Mouse (Mus musculus) stomach, postnatal 0 days (tissue): Measurements from ENCODE around the gene Zbtb16.

ENCODE experiments used
- CTCF ChIP-seq: IDR thresholded peaks from 2 replicates; pipeline ENCODE4 v1.5.1; 2016; ENCODE audit warnings: antibody characterized with exemption, low read depth, mild to moderate bottlenecking, moderate library complexity
- EP300 ChIP-seq: optimal IDR thresholded peaks from 2 replicates; pipeline ENCODE3; 2016; ENCODE audit warnings: antibody characterized with exemption

DNA sequence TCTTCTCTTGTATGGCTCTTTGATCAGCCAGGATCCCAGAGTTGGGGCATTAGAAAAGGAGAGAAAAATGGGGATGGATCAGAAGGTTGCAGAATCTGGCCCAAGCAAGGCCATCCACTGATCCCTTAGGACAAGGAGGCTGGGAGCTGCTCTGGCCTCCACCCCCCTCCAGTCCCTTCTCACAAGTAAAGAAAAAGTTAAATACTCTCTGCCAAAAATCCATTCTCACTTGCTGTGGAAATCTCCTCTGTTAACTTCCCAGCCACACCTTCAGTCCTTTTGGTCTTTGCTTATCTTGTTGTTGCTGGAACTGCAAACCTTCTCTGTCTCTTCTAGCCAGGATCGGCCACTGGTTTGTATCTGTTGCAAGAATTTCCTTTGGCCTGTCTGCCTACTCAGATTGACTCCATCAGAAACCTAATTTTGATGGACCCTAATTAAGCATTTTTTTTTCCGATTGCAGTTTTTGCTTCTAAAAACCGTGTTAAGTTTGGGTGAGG lies 218.5 kb downstream of the Zbtb16 start:
- TF ChIP-seq EP300 = no peak
- no peak for TF ChIP-seq CTCF
